Mouse (Mus musculus): ENCODE measurements around the gene Isg20. TPM values are rescaled to one million over a fixed set of nuclear protein-coding genes. Genes with fewer than 3 reads are reported as not detected.

Gene Isg20
- polyA plus RNA-seq, 1 experiment from 2014 or later: 2.3 TPM

DNA sequence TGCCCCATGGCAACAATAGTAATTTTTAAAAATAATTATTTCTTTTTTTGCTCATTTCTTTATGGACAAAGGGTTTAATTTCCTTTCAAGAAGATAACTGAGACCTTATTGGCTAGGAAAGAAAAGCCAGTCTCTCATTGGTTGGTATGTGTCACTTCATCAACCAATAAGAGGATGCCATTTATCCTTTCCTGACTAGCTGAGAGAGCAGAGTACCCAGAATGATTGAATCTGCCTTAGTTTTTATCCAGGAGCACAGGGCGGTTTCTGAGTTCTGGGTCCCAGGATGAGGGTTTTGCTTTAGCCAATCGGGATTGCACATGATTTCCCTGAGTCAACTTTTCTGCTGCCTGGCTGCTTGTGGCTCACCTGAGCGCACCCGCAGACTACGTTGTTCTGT, 27.8 kb upstream of the Isg20 start:
- H3K4me3 ChIP-seq (replicated peaks; ENCODE audit: low read depth, low read length): no peak overlapping the region
- no peak for TF ChIP-seq CTCF (IDR thresholded peaks at IDR 0.05; ENCODE audit: low read depth)
- 67% methylated on average over 5 of the region's 5 CpGs for WGBS

GRCm38 (mm10) chr7:78886496-78886895, 26.7 kb upstream of the Isg20 start:
- WGBS: 84% methylated on average over 4 of the region's 4 CpGs
- DNase-seq (ENCODE audit: low spot score): no peak

More for the DNA sequence above, 27.8 kb upstream of the Isg20 start:
- DNase-seq (ENCODE audit: low spot score): no peak
- H3K4me1 ChIP-seq (replicated peaks; ENCODE audit: insufficient read depth, low read length): no peaks in the 10 kb centered on the region
- H3K9me3 ChIP-seq (replicated peaks; ENCODE audit: low read length): no peaks in the 10 kb centered on the region
- H3K9ac ChIP-seq (ENCODE audit: low read depth, low read length): no peak overlapping the region
- peaks cover 34% of the 10 kb centered on the region for H3K27me3 ChIP-seq (ENCODE audit: insufficient read depth, low read length)
- no peak overlapping the region for H3K4me2 ChIP-seq (ENCODE audit: low read length)
- no peak overlapping the region for H3K27ac ChIP-seq
- H3K36me3 ChIP-seq (ENCODE audit: insufficient read depth, low read length): no peaks in the 10 kb centered on the region
- ATAC-seq (replicated peaks; ENCODE audit: low FRiP score, low read depth): no peak

DNA sequence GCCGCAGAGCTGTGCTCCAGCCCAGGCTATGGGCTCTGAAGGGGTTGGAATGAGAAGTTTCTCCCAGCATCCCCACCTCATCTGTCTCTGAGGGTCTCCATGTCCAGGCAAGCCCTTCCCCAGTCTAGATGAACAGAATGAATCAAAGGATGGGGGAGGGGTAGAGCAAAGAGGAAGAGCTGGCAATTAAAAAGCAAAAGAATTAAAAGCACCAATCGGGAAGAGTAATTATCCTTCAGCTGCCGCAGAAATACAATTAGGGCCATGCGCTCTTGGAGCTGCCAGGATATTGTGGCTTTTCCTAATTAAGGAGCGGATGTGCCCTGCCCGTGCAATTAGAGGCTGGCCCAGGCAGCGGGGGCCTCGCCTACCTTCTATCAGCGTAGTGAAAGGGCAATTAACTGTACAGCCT, 25.8 kb upstream of the Isg20 start:
- Histone ChIP-seq H3K4me1 (replicated peaks; ENCODE audit: insufficient read depth, low read length) (no peaks in the 10 kb centered on the region), H3K4me3 (replicated peaks; ENCODE audit: low read depth, low read length) (no peak overlapping the region), H3K36me3 (ENCODE audit: insufficient read depth, low read length) (no peaks in the 10 kb centered on the region), H3K27ac (no peak overlapping the region), H3K9ac (ENCODE audit: low read depth, low read length) (no peak overlapping the region), H3K4me2 (ENCODE audit: low read length) (no peak overlapping the region), H3K27me3 (ENCODE audit: insufficient read depth, low read length) (peaks cover 28% of the 10 kb centered on the region), H3K9me3 (replicated peaks; ENCODE audit: low read length) (no peaks in the 10 kb centered on the region)
- 11% methylated on average over 9 of the region's 9 CpGs for WGBS
- no peak for DNase-seq (ENCODE audit: low spot score)
- TF ChIP-seq CTCF (IDR thresholded peaks at IDR 0.05; ENCODE audit: low read depth): no peak
- no peak for ATAC-seq (replicated peaks; ENCODE audit: low FRiP score, low read depth)

More at GRCm38 (mm10) chr7:78886496-78886895, 26.7 kb upstream of the Isg20 start:
- Histone ChIP-seq H3K9ac (ENCODE audit: low read depth, low read length) (no peak overlapping the region), H3K27ac (no peak overlapping the region), H3K4me3 (replicated peaks; ENCODE audit: low read depth, low read length) (no peak overlapping the region), H3K27me3 (ENCODE audit: insufficient read depth, low read length) (peaks cover 32% of the 10 kb centered on the region), H3K36me3 (ENCODE audit: insufficient read depth, low read length) (no peaks in the 10 kb centered on the region), H3K4me2 (ENCODE audit: low read length) (no peak overlapping the region), H3K4me1 (replicated peaks; ENCODE audit: insufficient read depth, low read length) (no peaks in the 10 kb centered on the region), H3K9me3 (replicated peaks; ENCODE audit: low read length) (no peaks in the 10 kb centered on the region)
- TF ChIP-seq CTCF (IDR thresholded peaks at IDR 0.05; ENCODE audit: low read depth): no peak
- ATAC-seq (replicated peaks; ENCODE audit: low FRiP score, low read depth): no peak

GRCm38 (mm10) chr7:78890641-78891040, 22.6 kb upstream of the Isg20 start:
- no peaks in the 10 kb centered on the region for H3K9me3 ChIP-seq (replicated peaks; ENCODE audit: low read length)
- no peaks in the 10 kb centered on the region for H3K4me1 ChIP-seq (replicated peaks; ENCODE audit: insufficient read depth, low read length)
- 4% methylated on average over 16 of the region's 16 CpGs for WGBS
- peak; percentile 83 for DNase-seq (ENCODE audit: low spot score)
- no peaks in the 10 kb centered on the region for H3K36me3 ChIP-seq (ENCODE audit: insufficient read depth, low read length)
- no peak for ATAC-seq (replicated peaks; ENCODE audit: low FRiP score, low read depth)
- no peak overlapping the region for H3K4me2 ChIP-seq (ENCODE audit: low read length)
- no peak overlapping the region for H3K4me3 ChIP-seq (replicated peaks; ENCODE audit: low read depth, low read length)
- H3K9ac ChIP-seq (ENCODE audit: low read depth, low read length): no peak overlapping the region
- H3K27ac ChIP-seq: no peak overlapping the region
- H3K27me3 ChIP-seq (ENCODE audit: insufficient read depth, low read length): peaks cover 8% of the 10 kb centered on the region; the same call in 1 of the 2 replicates
- TF ChIP-seq CTCF (IDR thresholded peaks at IDR 0.05; ENCODE audit: low read depth): peak; percentile 96

DNA sequence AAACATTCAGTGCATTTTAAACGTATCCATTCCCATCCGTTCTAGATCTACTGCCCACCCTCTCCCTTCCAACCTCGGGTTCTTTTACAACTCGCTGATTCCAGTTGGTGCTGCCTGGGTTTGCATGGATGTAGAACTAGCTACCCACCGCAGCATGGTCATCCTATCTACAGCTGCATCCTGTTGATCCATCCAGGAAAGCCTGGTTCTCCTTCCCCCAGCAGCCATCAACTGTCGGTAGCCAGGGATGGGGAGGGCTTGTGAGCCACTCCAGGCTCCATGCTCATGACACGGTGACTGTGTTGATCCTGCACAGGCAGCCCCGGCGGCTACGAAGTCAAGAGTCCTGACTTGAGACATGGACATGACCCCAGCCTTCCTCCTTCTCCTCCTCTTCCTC, 19.3 kb upstream of the Isg20 start:
- ATAC-seq (replicated peaks; ENCODE audit: low FRiP score, low read depth) (no peak), DNase-seq (ENCODE audit: low spot score) (no peak)
- TF ChIP-seq CTCF (IDR thresholded peaks at IDR 0.05; ENCODE audit: low read depth): no peak
- H3K27me3 ChIP-seq (ENCODE audit: insufficient read depth, low read length): no peaks in the 10 kb centered on the region; the same call in 1 of the 2 replicates
- H3K9me3 ChIP-seq (replicated peaks; ENCODE audit: low read length): no peaks in the 10 kb centered on the region
- H3K4me3 ChIP-seq (replicated peaks; ENCODE audit: low read depth, low read length): no peak overlapping the region
- H3K36me3 ChIP-seq (ENCODE audit: insufficient read depth, low read length): no peaks in the 10 kb centered on the region
- 82% methylated on average over 10 of the region's 10 CpGs for WGBS
- H3K27ac ChIP-seq: no peak overlapping the region
- no peak overlapping the region for H3K4me2 ChIP-seq (ENCODE audit: low read length)
- H3K9ac ChIP-seq (ENCODE audit: low read depth, low read length): no peak overlapping the region
- H3K4me1 ChIP-seq (replicated peaks; ENCODE audit: insufficient read depth, low read length): no peaks in the 10 kb centered on the region

DNA sequence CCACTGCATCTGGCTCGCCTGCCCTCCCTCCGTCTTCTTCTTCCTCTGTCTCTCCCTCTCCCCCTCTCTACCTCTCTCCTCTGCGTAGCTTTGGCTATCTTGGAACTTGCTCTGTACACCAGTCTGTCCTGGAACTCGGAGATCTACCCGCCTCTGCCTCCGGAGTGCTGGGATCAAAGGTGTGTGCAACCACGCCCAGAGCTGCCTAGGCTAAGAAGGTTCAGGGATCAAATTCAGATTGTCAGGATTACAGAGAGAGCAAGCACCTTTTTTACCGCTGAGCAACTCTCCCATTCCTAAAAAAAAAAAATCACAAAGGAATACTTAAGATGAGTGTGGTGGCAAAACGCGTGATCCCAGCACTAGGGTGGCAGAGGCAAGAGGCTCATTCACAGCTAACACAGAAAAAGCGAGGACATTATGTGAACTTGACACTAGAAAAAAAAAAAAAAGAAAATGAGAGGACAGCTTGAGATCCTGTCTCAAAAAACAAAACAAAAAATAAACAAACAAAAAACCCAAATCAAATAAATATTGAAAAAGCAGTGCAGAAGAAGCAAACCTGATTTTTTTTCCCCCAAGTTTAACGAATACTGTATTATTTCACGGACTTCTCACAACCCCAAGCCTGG, 18.1 kb upstream of the Isg20 start:
- Histone ChIP-seq H3K4me3 (replicated peaks; ENCODE audit: low read depth, low read length) (peak overlapping the region; percentile 84), H3K4me1 (replicated peaks; ENCODE audit: insufficient read depth, low read length) (no peaks in the 10 kb centered on the region), H3K9me3 (replicated peaks; ENCODE audit: low read length) (no peaks in the 10 kb centered on the region), H3K27ac (no peak overlapping the region), H3K4me2 (ENCODE audit: low read length) (peak overlapping the region; percentile 63), H3K9ac (ENCODE audit: low read depth, low read length) (0 out of 2 replicates have a peak overlapping the region, but pooled peaks have one; percentile 23), H3K36me3 (ENCODE audit: insufficient read depth, low read length) (no peaks in the 10 kb centered on the region), H3K27me3 (ENCODE audit: insufficient read depth, low read length) (no peaks in the 10 kb centered on the region)
- WGBS: 45% methylated on average over 13 of the region's 13 CpGs
- DNase-seq (ENCODE audit: low spot score) (no peak), ATAC-seq (replicated peaks; ENCODE audit: low FRiP score, low read depth) (no peak)
- TF ChIP-seq CTCF (IDR thresholded peaks at IDR 0.05; ENCODE audit: low read depth): no peak

Data from kidney, postnatal 0 days (tissue).